Mouse (Mus musculus) mouse embryonic stem cell (cell line): ENCODE measurements around the gene Atp1b2.

ENCODE experiments used
- in situ Hi-C, 2 experiments: fragments of 300-500 bp; cut with MboI; formaldehyde crosslinking; loops; 1 replicate in 1 of 2; 3 replicates in 1 of 2; pipeline ENCODE4 v1.14.3; 2019 to 2020; ENCODE audit warnings: low sequenced_read_pairs in 2 of 2, low pct_unique_long_range_greater_than_20kb in 1 of 2, mixed read lengths in 1 of 2; ENCODE audit not compliant: unreplicated experiment in 1 of 2

Gene Atp1b2

DNA sequence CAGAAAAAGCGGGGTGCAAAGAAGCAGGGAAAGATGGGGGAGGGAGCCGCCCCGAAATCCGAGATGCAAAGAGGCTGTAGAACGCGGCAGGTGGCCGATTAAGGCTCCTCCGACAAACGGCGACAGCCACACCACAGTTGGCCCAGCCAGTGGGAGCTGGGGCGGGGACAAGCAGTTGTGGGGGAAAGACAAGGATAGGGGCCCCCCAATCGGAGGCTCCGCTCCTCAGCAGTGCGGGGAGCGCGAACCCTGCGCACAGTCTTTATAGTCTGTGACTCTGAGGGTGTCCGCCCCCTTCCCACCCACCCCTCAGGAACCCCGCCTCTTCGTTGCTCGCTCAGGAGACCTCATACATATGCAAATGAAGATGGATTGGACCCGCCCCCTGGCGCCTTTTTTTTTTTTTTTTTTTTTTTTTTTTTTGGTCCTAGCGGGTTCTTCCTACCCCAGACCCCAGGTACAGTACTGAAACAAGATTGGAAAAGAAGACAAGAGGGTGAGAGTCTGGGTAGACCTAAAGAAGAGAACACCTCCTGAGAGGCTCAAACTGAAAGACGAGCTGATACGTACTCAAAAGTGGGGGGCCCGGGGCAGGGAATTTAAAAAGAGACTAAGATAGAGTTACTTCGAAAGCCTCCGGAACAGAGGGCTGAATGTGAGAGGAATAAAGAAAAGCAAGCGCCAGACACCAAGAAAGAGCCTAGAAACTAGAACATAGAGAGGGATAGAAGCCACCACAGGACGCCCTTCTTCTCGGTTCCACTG is at the start of gene Atp1b2:
Atp1b2 (minus strand) TSS at position 217 of the 765 bp plus-strand sequence.
- in situ Hi-C loops: loop anchor here in 1 of 2 experiments (25.0 kb wide), 1 partner anchor 194 kb away; the partner anchor contains the start of gene Kdm6b

DNA sequence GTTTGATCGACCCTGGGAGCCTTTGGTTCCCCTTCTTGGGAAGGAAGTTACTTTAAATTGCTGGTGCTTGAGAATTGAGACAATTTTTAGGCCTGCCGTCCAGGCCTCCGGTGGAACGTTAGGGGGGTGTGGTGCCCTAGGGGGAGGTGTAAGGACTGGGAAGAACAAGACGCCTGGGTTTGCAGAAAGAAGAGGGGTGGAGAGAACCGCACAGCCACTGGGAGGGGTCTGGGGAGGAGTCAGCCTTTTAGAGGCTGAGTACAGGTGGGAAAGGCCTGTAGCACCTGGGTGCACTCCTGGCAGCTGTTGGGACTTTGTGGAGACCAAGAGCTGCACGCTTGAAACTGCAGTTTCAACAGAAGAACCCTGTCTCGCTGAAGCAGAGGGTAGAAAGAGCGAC is 49.0 kb upstream of the Atp1b2 start:
- in situ Hi-C loops: no loop called here

- in situ Hi-C loops: no loop called here
Observed at GRCm38 (mm10) chr11:69653399-69653798, 47.7 kb upstream of the Atp1b2 start.

- in situ Hi-C loops: loop anchor here in 1 of 2 experiments (25.0 kb wide), 1 partner anchor 241 kb away; the partner anchor contains the start of genes Acap1, Kctd11 and Tmem95
Observed at GRCm38 (mm10) chr11:69645860-69646259, 40.1 kb upstream of the Atp1b2 start.

- in situ Hi-C loops: loop anchor here (10.0 to 25.0 kb wide), 2 partner anchors 79 to 252 kb away; partner anchors contain the start of genes Acap1 (in 1 of the 2), Kctd11 (in 1 of the 2) and Tmem95 (in 1 of the 2)
Observed at GRCm38 (mm10) chr11:69635471-69635870, 29.7 kb upstream of the Atp1b2 start.

- in situ Hi-C loops: loop anchor here (10.0 to 25.0 kb wide), 2 partner anchors 82 to 254 kb away; partner anchors contain the start of genes Acap1 (in 1 of the 2), Kctd11 (in 1 of the 2) and Tmem95 (in 1 of the 2)
Observed at GRCm38 (mm10) chr11:69633128-69633866, 27.6 kb upstream of the Atp1b2 start.

DNA sequence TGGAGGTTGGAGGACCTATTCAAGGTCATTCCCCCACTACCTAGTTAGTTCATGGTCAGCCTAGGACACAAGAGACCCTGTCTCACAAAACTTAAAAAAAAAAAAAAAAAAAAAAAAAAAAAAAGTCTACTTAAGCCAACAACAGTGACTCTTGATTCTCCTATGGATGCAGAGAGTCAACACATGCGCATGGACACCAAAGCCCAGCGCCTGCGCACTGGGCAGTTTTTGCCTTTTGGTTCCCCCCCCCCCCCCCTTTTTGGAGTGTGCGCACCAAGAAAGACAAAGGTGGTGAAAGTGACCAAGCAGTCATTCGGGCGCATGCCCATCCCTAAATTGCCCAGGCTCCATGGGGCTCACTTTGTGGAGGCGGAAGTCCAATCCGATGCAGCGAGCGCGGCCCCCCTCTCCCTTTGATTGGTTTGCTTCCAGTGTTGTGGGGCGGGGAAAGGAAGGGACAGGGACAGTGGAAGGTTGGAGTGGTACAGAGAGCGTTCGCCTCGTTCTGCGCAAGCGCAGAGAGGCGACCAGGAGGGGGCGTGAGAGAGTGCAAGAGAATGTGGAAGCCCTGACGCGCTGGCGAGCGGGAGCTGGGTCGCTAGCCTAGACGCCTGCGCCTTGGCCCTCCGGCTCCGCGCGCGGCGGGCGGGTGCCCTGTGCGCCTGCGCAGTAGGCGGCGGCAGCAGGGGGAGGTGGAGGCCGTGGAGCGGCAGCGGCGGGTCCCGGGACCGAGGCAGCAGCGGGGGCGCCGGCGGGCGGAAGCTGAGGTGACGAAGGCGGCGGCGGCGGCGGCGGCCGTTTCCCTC is 26.7 kb upstream of the Atp1b2 start, which contains the start of gene Fxr2:
Fxr2 (plus strand) TSS at position 707 of the 806 bp plus-strand sequence.
- in situ Hi-C loops: loop anchor here (10.0 to 25.0 kb wide), 2 partner anchors 82 to 255 kb away; partner anchors contain the start of genes Acap1 (in 1 of the 2), Kctd11 (in 1 of the 2) and Tmem95 (in 1 of the 2)

GRCm38 (mm10) chr11:69629802-69630201 is 24.1 kb upstream of the Atp1b2 start:
- in situ Hi-C loops: loop anchor here (5.0 to 25.0 kb wide), 3 partner anchors 85 to 257 kb away; partner anchors contain the start of genes Acap1 (in 1 of the 2), Kctd11 (in 1 of the 2) and Tmem95 (in 1 of the 2)

DNA sequence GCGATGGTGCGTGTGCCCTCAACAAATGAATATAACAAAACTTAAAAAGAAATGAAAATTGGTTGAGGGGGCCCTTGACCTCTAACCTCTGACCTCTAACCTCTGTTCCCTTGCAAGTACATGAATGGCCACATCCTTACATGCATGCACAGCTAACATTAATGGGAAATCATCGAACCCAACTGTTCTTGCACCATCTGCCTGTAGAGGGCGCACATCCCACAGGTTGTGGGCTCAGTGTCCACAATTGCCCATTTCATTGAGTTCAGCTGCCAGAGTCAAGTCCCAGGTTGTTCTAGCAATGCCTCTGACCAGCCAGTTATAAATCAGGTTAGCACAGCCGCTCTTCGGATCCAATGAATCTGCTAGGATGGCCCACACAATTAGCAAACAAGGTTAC is 22.5 kb upstream of the Atp1b2 start:
- in situ Hi-C loops: loop anchor here (5.0 to 25.0 kb wide), 2 partner anchors 101 to 259 kb away; partner anchors contain the start of genes Acap1 (in 1 of the 2), Kctd11 (in 1 of the 2) and Tmem95 (in 1 of the 2)

DNA sequence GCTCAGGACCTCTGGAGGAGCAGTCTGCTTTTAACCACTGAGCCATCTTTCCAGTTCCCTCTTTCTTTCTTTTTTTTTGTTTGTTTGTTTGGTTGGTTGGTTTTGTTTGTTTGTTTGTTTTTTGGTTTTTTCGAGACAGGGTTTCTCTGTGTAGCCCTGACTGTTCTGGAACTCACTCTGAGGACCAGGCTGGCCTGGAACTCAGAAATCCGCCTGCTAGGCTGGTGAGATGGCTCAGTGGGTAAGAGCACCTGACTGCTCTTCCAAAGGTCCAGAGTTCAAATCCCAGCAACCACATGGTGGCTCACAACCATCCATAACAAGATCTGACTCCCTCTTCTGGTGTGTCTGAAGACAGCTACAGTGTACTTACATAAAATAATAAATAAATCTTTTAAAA is 18.6 kb upstream of the Atp1b2 start:
- in situ Hi-C loops: loop anchor here in 1 of 2 experiments (25.0 kb wide), 1 partner anchor 212 kb away; the partner anchor contains the start of gene Kdm6b

DNA sequence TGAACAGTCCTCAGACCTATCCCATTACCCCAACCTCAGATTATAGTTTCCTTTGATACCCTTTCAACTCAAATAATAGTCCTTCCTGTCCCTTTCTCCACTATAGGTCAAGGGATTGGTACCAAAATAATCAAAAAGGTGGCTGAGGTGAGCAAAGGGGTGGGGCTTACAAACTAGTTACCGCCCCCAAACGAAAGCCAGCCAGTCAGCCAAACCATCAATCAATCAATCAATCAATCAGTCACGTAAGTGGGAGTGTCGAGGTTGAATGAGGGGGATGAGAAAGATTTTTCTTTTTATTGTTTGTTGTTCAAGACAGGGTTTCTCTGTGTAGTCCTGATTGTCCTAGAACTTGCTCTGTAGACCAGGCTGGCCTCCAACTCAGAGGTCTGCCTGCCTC is 17.3 kb upstream of the Atp1b2 start:
- in situ Hi-C loops: loop anchor here in 1 of 2 experiments (25.0 kb wide), 1 partner anchor 211 kb away; the partner anchor contains the start of gene Kdm6b

DNA sequence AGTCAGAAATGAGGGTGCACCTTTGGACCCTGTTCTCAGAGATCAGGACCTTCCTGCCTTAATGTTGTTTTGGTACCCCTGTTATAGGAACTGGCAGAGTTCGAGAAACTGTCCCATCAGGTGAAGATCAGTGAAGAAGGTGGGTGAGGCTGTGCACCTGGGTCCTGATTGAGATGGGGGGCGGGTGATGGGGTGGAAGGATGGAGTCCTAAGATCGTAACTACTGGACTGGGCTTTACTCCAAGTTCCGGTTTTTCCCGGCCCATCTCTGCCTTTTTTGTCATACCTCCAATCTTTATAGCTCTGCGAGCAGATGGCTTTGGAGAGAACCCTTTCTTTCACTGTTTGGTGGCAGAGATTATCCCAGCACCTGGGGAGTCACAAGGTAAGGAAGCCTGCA is 16.7 kb upstream of the Atp1b2 start:
- in situ Hi-C loops: loop anchor here in 1 of 2 experiments (25.0 kb wide), 1 partner anchor 210 kb away; the partner anchor contains the start of gene Kdm6b

- in situ Hi-C loops: loop anchor here in 1 of 2 experiments (25.0 kb wide), 1 partner anchor 209 kb away; the partner anchor contains the start of gene Kdm6b
Observed at GRCm38 (mm10) chr11:69621571-69622268, 16.0 kb upstream of the Atp1b2 start, which contains the start of gene Sat2. TSS of gene Sat2 (plus strand) at chr11:69622024.

- in situ Hi-C loops: loop anchor here in 1 of 2 experiments (25.0 kb wide), 1 partner anchor 208 kb away; the partner anchor contains the start of gene Kdm6b
Observed at GRCm38 (mm10) chr11:69620394-69621081, 14.8 kb upstream of the Atp1b2 start.

- in situ Hi-C loops: loop anchor here in 1 of 2 experiments (10.0 to 25.0 kb wide), 2 partner anchors 73 to 206 kb away; partner anchors contain the start of genes Dnah2 and Kdm6b
Observed at GRCm38 (mm10) chr11:69617805-69618204, 12.1 kb upstream of the Atp1b2 start, which contains the start of gene Shbg. TSS of gene Shbg (minus strand) at chr11:69617905.

- in situ Hi-C loops: loop anchor here in 1 of 2 experiments (10.0 to 25.0 kb wide), 2 partner anchors 72 to 204 kb away; partner anchors contain the start of genes Dnah2 and Kdm6b
Observed at GRCm38 (mm10) chr11:69616781-69617180, 11.0 kb upstream of the Atp1b2 start.
